Mouse (Mus musculus) heart, postnatal 36 days (tissue): ENCODE measurements around the gene Cdsn. TPM values are rescaled to one million over a fixed set of nuclear protein-coding genes. Genes with fewer than 3 reads are reported as not detected.
A peak's percentile ranks its signal among the peaks of the same experiment; 100 is the strongest.
"Not testable (repeated sequence)": the region's sequence is repeated elsewhere in the genome, so short reads cannot be mapped to it uniquely, and the experiment has no call there.

Experiments used
- DNase-seq, 2 experiments: peaks; one replicate each; pipeline ENCODE4 v3.0.0; 2021 to 2022
- intact Hi-C: fragments of 180-260 bp; cut with DNase I; formaldehyde crosslinking; loops from one replicate; pipeline ENCODE4 v1.15.1; 2025
- total RNA-seq, 2 experiments: library from RNA; stranded (reverse); gene quantifications; 2 replicates each; pipeline ENCODE4 v1.2.3; 2021

The Cdsn gene
- under 1 TPM; 0.19 to 0.39 TPM for total RNA-seq

- intact Hi-C loops: no loop called here
- DNase-seq: no peak
These were observed at the start of gene Cdsn for GRCm38 (mm10) chr17:35551881-35552414. TSS of gene Cdsn (plus strand) at chr17:35552128.

- intact Hi-C loops: no loop called here
- DNase-seq: no peak
These were observed 49.7 kb upstream of the Cdsn start for GRCm38 (mm10) chr17:35502226-35502625.

GRCm38 (mm10) chr17:35502762-35503161, 49.2 kb upstream of the Cdsn start:
- intact Hi-C loops: no loop called here
- DNase-seq: no peak

- DNase-seq: no peak
These were observed 48.1 kb upstream of the Cdsn start for GRCm38 (mm10) chr17:35503849-35504248.

GRCm38 (mm10) chr17:35504628-35505481, 47.1 kb upstream of the Cdsn start:
- DNase-seq: no peak
- intact Hi-C loops: no loop called here

More at GRCm38 (mm10) chr17:35503849-35504248, 48.1 kb upstream of the Cdsn start:
- intact Hi-C loops: no loop called here

- intact Hi-C loops: no loop called here
- DNase-seq: no peak
These were observed 46.2 kb upstream of the Cdsn start, which contains the start of gene Pou5f1 for GRCm38 (mm10) chr17:35505776-35506175. TSS of gene Pou5f1 (plus strand) at chr17:35506018.

GRCm38 (mm10) chr17:35506881-35507280, 45.0 kb upstream of the Cdsn start:
- no peak for DNase-seq
- intact Hi-C loops: no loop called here

GRCm38 (mm10) chr17:35507556-35508260, 44.2 kb upstream of the Cdsn start:
- no peak for DNase-seq
- intact Hi-C loops: no loop called here

GRCm38 (mm10) chr17:35508279-35508678, 43.6 kb upstream of the Cdsn start:
- intact Hi-C loops, DNase-seq: not testable (repeated sequence)

GRCm38 (mm10) chr17:35509284-35509683, 42.6 kb upstream of the Cdsn start:
- no peak for DNase-seq
- intact Hi-C loops: loop anchor here (1.0 kb wide), 1 partner anchor 25 kb away; no protein-coding TSS in a partner anchor

GRCm38 (mm10) chr17:35512916-35513626, 38.9 kb upstream of the Cdsn start:
- intact Hi-C loops: no loop called here

GRCm38 (mm10) chr17:35513886-35514285, 38.0 kb upstream of the Cdsn start:
- peak; percentile 74 to 86 for DNase-seq
- intact Hi-C loops: no loop called here

More at GRCm38 (mm10) chr17:35512916-35513626, 38.9 kb upstream of the Cdsn start:
- DNase-seq: no peak

- intact Hi-C loops: no loop called here
- no peak for DNase-seq
These were observed 37.2 kb upstream of the Cdsn start for GRCm38 (mm10) chr17:35514756-35515155.

- intact Hi-C loops: no loop called here
- DNase-seq: peak in 1 of 2 experiments; percentile 18
These were observed 35.9 kb upstream of the Cdsn start for GRCm38 (mm10) chr17:35515911-35516640.

- DNase-seq: peak; percentile 93
These were observed 35.1 kb upstream of the Cdsn start, which contains the start of the genes Tcf19 and Cchcr1 for GRCm38 (mm10) chr17:35516652-35517500. TSS of gene Tcf19 (minus strand) at chr17:35516824. TSS of gene Cchcr1 (plus strand) at chr17:35517100.

GRCm38 (mm10) chr17:35517526-35517925, 34.4 kb upstream of the Cdsn start:
- intact Hi-C loops: no loop called here
- peak; percentile 13 to 24 for DNase-seq

More at GRCm38 (mm10) chr17:35516652-35517500, 35.1 kb upstream of the Cdsn start, which contains the start of the genes Tcf19 and Cchcr1:
- intact Hi-C loops: no loop called here

- intact Hi-C loops: no loop called here
- DNase-seq: no peak
These were observed 27.6 kb upstream of the Cdsn start for GRCm38 (mm10) chr17:35524354-35524753.

GRCm38 (mm10) chr17:35526644-35527043, 25.3 kb upstream of the Cdsn start:
- intact Hi-C loops: no loop called here
- DNase-seq: no peak

GRCm38 (mm10) chr17:35532360-35532759, 19.6 kb upstream of the Cdsn start:
- DNase-seq: no peak
- intact Hi-C loops: no loop called here
